Mouse (Mus musculus) T-helper 17 cell (primary cell): ENCODE results near the gene Amigo2.
"Not testable (repeated sequence)": the region's sequence is repeated elsewhere in the genome, so short reads cannot be mapped to it uniquely, and the experiment has no call there.

Source experiments
- in situ Hi-C, 2 experiments: fragments of 300-600 bp; cut with MboI, MseI; formaldehyde crosslinking; loops; 1 replicate in 1 of 2; 2 replicates in 1 of 2; pipeline ENCODE4 v1.15.1; 2025; ENCODE audit warnings: high pct_unique_total_duplicates in 2 of 2

Amigo2 gene

GRCm38 (mm10) chr15:97223431-97223830 is 23.7 kb downstream of the Amigo2 start:
- in situ Hi-C loops = no loop called here

GRCm38 (mm10) chr15:97216843-97217242 is 30.2 kb downstream of the Amigo2 start:
- in situ Hi-C loops = loop anchor here in 1 of 2 experiments (5.0 kb wide), 1 partner anchor 700 kb away; no protein-coding TSS in a partner anchor

GRCm38 (mm10) chr15:97212501-97213477 is 34.3 kb downstream of the Amigo2 start:
- in situ Hi-C loops = no loop called here

GRCm38 (mm10) chr15:97209754-97210153 is 37.3 kb downstream of the Amigo2 start:
- in situ Hi-C loops = not testable (repeated sequence)

GRCm38 (mm10) chr15:97206506-97206905 is 40.6 kb downstream of the Amigo2 start:
- in situ Hi-C loops = no loop called here

GRCm38 (mm10) chr15:97205776-97206175 is 41.3 kb downstream of the Amigo2 start:
- in situ Hi-C loops = no loop called here

GRCm38 (mm10) chr15:97204889-97205288 is 42.2 kb downstream of the Amigo2 start:
- in situ Hi-C loops = no loop called here

GRCm38 (mm10) chr15:97196644-97197043 is 50.4 kb downstream of the Amigo2 start:
- in situ Hi-C loops = loop anchor here in 1 of 2 experiments (5.0 kb wide), 1 partner anchor 41 kb away; no protein-coding TSS in a partner anchor

- in situ Hi-C loops = loop anchor here in 1 of 2 experiments (5.0 kb wide), 1 partner anchor 42 kb away; no protein-coding TSS in a partner anchor
Measured at GRCm38 (mm10) chr15:97195628-97196027, 51.5 kb downstream of the Amigo2 start.
